Mouse (Mus musculus): ENCODE data around the gene Dpy19l1.

DNA sequence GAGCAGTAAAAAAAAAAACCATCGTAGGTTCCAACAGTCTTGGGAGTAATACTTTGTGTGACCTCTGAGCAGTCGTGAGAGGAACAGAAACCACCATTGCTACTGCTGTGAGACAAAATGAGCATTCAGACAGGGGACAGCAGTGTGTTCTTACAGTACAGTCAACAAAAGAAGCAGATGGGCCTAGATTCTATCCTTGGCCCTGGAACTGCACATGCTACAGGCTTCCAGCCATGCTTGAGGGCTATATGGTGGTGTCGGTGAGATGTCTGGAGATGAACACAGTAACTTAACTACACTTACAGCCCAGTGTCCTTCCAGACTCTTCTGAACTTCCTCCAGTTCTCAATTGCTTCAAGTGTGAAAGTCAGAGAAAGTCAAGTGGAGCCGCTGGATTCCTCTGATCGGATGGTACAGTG is 9.2 kb upstream of the Dpy19l1 start:
- TF ChIP-seq CTCF (IDR thresholded peaks at IDR 0.05; ENCODE audit: control insufficient read depth, insufficient read depth, insufficient read length) (no peak), MYOD1 (IDR thresholded peaks at IDR 0.05; ENCODE audit: control insufficient read depth, insufficient read length, low read depth) (no peak), USF1 (IDR thresholded peaks at IDR 0.05; ENCODE audit: low read depth) (no peak), MYOG (IDR thresholded peaks at IDR 0.05; ENCODE audit: control insufficient read depth, extremely low read depth, insufficient read length) (no peak), MAX (IDR thresholded peaks at IDR 0.05) (no peak)
